Mouse (Mus musculus): ENCODE results near the gene Vmn1r212. TPM values are rescaled to one million over a fixed set of nuclear protein-coding genes. Genes with fewer than 3 reads are reported as not detected.

Vmn1r212 gene
- not detected in 2 replicates for polyA plus RNA-seq (2012; ENCODE audit: low replicate concordance)

GRCm38 (mm10) chr13:22884105-22884504, at the start of gene Vmn1r212:
Gene Vmn1r212 (minus strand): TSS chr13:22884205.

DNA sequence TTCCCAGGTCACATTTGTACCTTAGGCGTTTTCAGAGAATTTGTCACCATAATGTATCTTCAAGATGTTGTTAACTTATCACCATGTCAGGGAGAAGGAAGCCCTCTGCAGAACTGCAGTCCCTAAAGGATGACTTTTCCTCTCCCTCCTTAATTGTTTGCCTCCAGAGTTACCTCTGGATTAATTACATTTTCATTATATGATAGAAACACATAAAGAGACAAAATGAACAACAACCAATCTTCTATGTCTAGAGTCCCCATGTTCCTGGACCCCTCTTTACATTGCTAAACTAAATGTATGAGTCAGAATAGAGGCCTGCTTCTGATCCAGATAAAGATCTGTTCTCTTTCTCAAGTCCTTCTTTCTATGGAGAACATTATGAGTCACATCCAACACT, 26.5 kb downstream of the Vmn1r212 start, which contains the start of gene Vmn1r211:
Gene Vmn1r211 (minus strand): TSS at position 101 of the 400 bp plus-strand sequence.

Other genes with a start within 250 kb of the Vmn1r212 start
- 0.07 TPM in 1 of 2 replicates, not detected in the other for gene Vmn1r207-ps, start 154.6 kb downstream of the Vmn1r212 start, polyA plus RNA-seq (2012; ENCODE audit: low replicate concordance)
- not detected in 2 replicates for gene Vmn1r208, start 106.8 kb downstream of the Vmn1r212 start, polyA plus RNA-seq (2012; ENCODE audit: low replicate concordance)
- gene Vmn1r209, start 74.5 kb downstream of the Vmn1r212 start, polyA plus RNA-seq (2012; ENCODE audit: low replicate concordance): not detected in 2 replicates
- gene Vmn1r210, start 52.9 kb downstream of the Vmn1r212 start, polyA plus RNA-seq (2012; ENCODE audit: low replicate concordance): not detected in 2 replicates
- gene Vmn1r211, start 26.6 kb downstream of the Vmn1r212 start, polyA plus RNA-seq (2012; ENCODE audit: low replicate concordance): not detected in 2 replicates
- not detected in 2 replicates for gene Vmn1r213, start 123.5 kb upstream of the Vmn1r212 start, polyA plus RNA-seq (2012; ENCODE audit: low replicate concordance)
- gene Vmn1r214, start 146.2 kb upstream of the Vmn1r212 start, polyA plus RNA-seq (2012; ENCODE audit: low replicate concordance): not detected in 2 replicates
- gene Vmn1r215, start 183.8 kb upstream of the Vmn1r212 start, polyA plus RNA-seq (2012; ENCODE audit: low replicate concordance): not detected in 2 replicates
- not detected in 2 replicates for gene Vmn1r217, start 234.0 kb upstream of the Vmn1r212 start, polyA plus RNA-seq (2012; ENCODE audit: low replicate concordance)
- gene Vmn1r218, start 248.9 kb upstream of the Vmn1r212 start, polyA plus RNA-seq (2012; ENCODE audit: low replicate concordance): 0.02 TPM in 1 of 2 replicates, not detected in the other

Measured in leukemia stem cell, adult 10-12 weeks (primary cell).